Mouse (Mus musculus): ENCODE measurements around the gene Lyzl4. TPM values are rescaled to one million over a fixed set of nuclear protein-coding genes. Genes with fewer than 3 reads are reported as not detected.

The Lyzl4 gene
- polyA plus RNA-seq, 1 experiment from 2014 or later = 0.18 TPM

GRCm38 (mm10) chr9:121663467-121663866 lies 21.6 kb upstream of the Lyzl4 start:
- Histone ChIP-seq H3K36me3 (ENCODE audit: control insufficient read depth, insufficient read depth, low read length) (no peaks in the 10 kb centered on the region), H3K9ac (ENCODE audit: low read length) (no peak overlapping the region), H3K4me2 (ENCODE audit: low read length) (no peak overlapping the region), H3K27me3 (replicated peaks; ENCODE audit: control insufficient read depth, insufficient read depth, low read length) (no peaks in the 10 kb centered on the region), H3K27ac (ENCODE audit: low read depth, low read length) (no peak overlapping the region), H3K9me3 (replicated peaks; ENCODE audit: control insufficient read depth, low read length) (no peaks in the 10 kb centered on the region), H3K4me3 (ENCODE audit: low read depth, low read length) (no peak overlapping the region), H3K4me1 (ENCODE audit: control insufficient read depth, insufficient read depth, low read length) (peaks cover 11% of the 10 kb centered on the region; the same call in 1 of the 2 replicates)
- 82% methylated on average over 6 of the region's 6 CpGs for WGBS
- DNase-seq (ENCODE audit: low spot score) (no peak), ATAC-seq (no peak)

- H3K36me3 ChIP-seq (ENCODE audit: control insufficient read depth, insufficient read depth, low read length) = no peaks in the 10 kb centered on the region
- ATAC-seq (no peak), DNase-seq (ENCODE audit: low spot score) (no peak)
- WGBS = 84% methylated on average over 7 of the region's 7 CpGs
- H3K27ac ChIP-seq (ENCODE audit: low read depth, low read length) = no peak overlapping the region
- H3K4me2 ChIP-seq (ENCODE audit: low read length) = no peak overlapping the region
- no peaks in the 10 kb centered on the region for H3K4me1 ChIP-seq (ENCODE audit: control insufficient read depth, insufficient read depth, low read length)
- no peaks in the 10 kb centered on the region for H3K9me3 ChIP-seq (replicated peaks; ENCODE audit: control insufficient read depth, low read length)
- H3K9ac ChIP-seq (ENCODE audit: low read length) = no peak overlapping the region
- H3K27me3 ChIP-seq (replicated peaks; ENCODE audit: control insufficient read depth, insufficient read depth, low read length) = no peaks in the 10 kb centered on the region
- no peak overlapping the region for H3K4me3 ChIP-seq (ENCODE audit: low read depth, low read length)
These were observed 17.9 kb upstream of the Lyzl4 start for GRCm38 (mm10) chr9:121659791-121660190.

GRCm38 (mm10) chr9:121658248-121658647 lies 16.4 kb upstream of the Lyzl4 start:
- Histone ChIP-seq H3K27ac (ENCODE audit: low read depth, low read length) (no peak overlapping the region), H3K4me1 (ENCODE audit: control insufficient read depth, insufficient read depth, low read length) (no peaks in the 10 kb centered on the region), H3K4me3 (ENCODE audit: low read depth, low read length) (no peak overlapping the region), H3K36me3 (ENCODE audit: control insufficient read depth, insufficient read depth, low read length) (no peaks in the 10 kb centered on the region), H3K27me3 (replicated peaks; ENCODE audit: control insufficient read depth, insufficient read depth, low read length) (no peaks in the 10 kb centered on the region), H3K4me2 (ENCODE audit: low read length) (no peak overlapping the region), H3K9me3 (replicated peaks; ENCODE audit: control insufficient read depth, low read length) (no peaks in the 10 kb centered on the region), H3K9ac (ENCODE audit: low read length) (no peak overlapping the region)
- ATAC-seq = no peak
- DNase-seq (ENCODE audit: low spot score) = no peak
- WGBS = 87% methylated on average over 7 of the region's 7 CpGs

- H3K27ac ChIP-seq (ENCODE audit: low read depth, low read length) = no peak overlapping the region
- DNase-seq (ENCODE audit: low spot score) (no peak), ATAC-seq (no peak)
- 71% methylated on average over 13 of the region's 13 CpGs for WGBS
- no peak overlapping the region for H3K9ac ChIP-seq (ENCODE audit: low read length)
- no peaks in the 10 kb centered on the region for H3K36me3 ChIP-seq (ENCODE audit: control insufficient read depth, insufficient read depth, low read length)
- no peak overlapping the region for H3K4me2 ChIP-seq (ENCODE audit: low read length)
- H3K4me3 ChIP-seq (ENCODE audit: low read depth, low read length) = no peak overlapping the region
- no peaks in the 10 kb centered on the region for H3K9me3 ChIP-seq (replicated peaks; ENCODE audit: control insufficient read depth, low read length)
- no peaks in the 10 kb centered on the region for H3K27me3 ChIP-seq (replicated peaks; ENCODE audit: control insufficient read depth, insufficient read depth, low read length)
- no peaks in the 10 kb centered on the region for H3K4me1 ChIP-seq (ENCODE audit: control insufficient read depth, insufficient read depth, low read length)
These were observed 15.2 kb upstream of the Lyzl4 start for GRCm38 (mm10) chr9:121657143-121657542.

- ATAC-seq (no peak), DNase-seq (ENCODE audit: low spot score) (no peak)
- H3K9me3 ChIP-seq (replicated peaks; ENCODE audit: control insufficient read depth, low read length) = no peaks in the 10 kb centered on the region
- H3K27me3 ChIP-seq (replicated peaks; ENCODE audit: control insufficient read depth, insufficient read depth, low read length) = no peaks in the 10 kb centered on the region
- no peak overlapping the region for H3K4me3 ChIP-seq (ENCODE audit: low read depth, low read length)
- H3K4me1 ChIP-seq (ENCODE audit: control insufficient read depth, insufficient read depth, low read length) = no peaks in the 10 kb centered on the region
- H3K4me2 ChIP-seq (ENCODE audit: low read length) = no peak overlapping the region
- WGBS = 86% methylated on average over 5 of the region's 5 CpGs
- H3K36me3 ChIP-seq (ENCODE audit: control insufficient read depth, insufficient read depth, low read length) = no peaks in the 10 kb centered on the region
- no peak overlapping the region for H3K9ac ChIP-seq (ENCODE audit: low read length)
- H3K27ac ChIP-seq (ENCODE audit: low read depth, low read length) = no peak overlapping the region
These were observed 14.4 kb upstream of the Lyzl4 start for GRCm38 (mm10) chr9:121656322-121656721.

- Histone ChIP-seq H3K9me3 (replicated peaks; ENCODE audit: control insufficient read depth, low read length) (no peaks in the 10 kb centered on the region), H3K4me1 (ENCODE audit: control insufficient read depth, insufficient read depth, low read length) (no peaks in the 10 kb centered on the region), H3K4me3 (ENCODE audit: low read depth, low read length) (no peak overlapping the region), H3K4me2 (ENCODE audit: low read length) (no peak overlapping the region), H3K27ac (ENCODE audit: low read depth, low read length) (no peak overlapping the region), H3K36me3 (ENCODE audit: control insufficient read depth, insufficient read depth, low read length) (no peaks in the 10 kb centered on the region), H3K27me3 (replicated peaks; ENCODE audit: control insufficient read depth, insufficient read depth, low read length) (no peaks in the 10 kb centered on the region), H3K9ac (ENCODE audit: low read length) (no peak overlapping the region)
- DNase-seq (ENCODE audit: low spot score) (no peak), ATAC-seq (no peak)
- WGBS = 93% methylated on average over 10 of the region's 10 CpGs
These were observed 11.8 kb upstream of the Lyzl4 start for GRCm38 (mm10) chr9:121653668-121654067.

- DNase-seq (ENCODE audit: low spot score) = no peak
- H3K4me3 ChIP-seq (ENCODE audit: low read depth, low read length) = no peak overlapping the region
- peaks cover 4% of the 10 kb centered on the region for H3K4me1 ChIP-seq (ENCODE audit: control insufficient read depth, insufficient read depth, low read length)
- no peaks in the 10 kb centered on the region for H3K9me3 ChIP-seq (replicated peaks; ENCODE audit: control insufficient read depth, low read length)
- no peak overlapping the region for H3K4me2 ChIP-seq (ENCODE audit: low read length)
- WGBS = 84% methylated on average over 7 of the region's 7 CpGs
- ATAC-seq = no peak
- H3K27me3 ChIP-seq (replicated peaks; ENCODE audit: control insufficient read depth, insufficient read depth, low read length) = peaks cover 11% of the 10 kb centered on the region; the same call in 1 of the 2 replicates
- no peak overlapping the region for H3K9ac ChIP-seq (ENCODE audit: low read length)
- H3K27ac ChIP-seq (ENCODE audit: low read depth, low read length) = no peak overlapping the region
- H3K36me3 ChIP-seq (ENCODE audit: control insufficient read depth, insufficient read depth, low read length) = no peaks in the 10 kb centered on the region
These were observed 5.1 kb upstream of the Lyzl4 start for GRCm38 (mm10) chr9:121647026-121647425.

- WGBS = 77% methylated on average over 3 of the region's 3 CpGs
- peaks cover 7% of the 10 kb centered on the region for H3K4me1 ChIP-seq (ENCODE audit: control insufficient read depth, insufficient read depth, low read length)
- ATAC-seq (no peak), DNase-seq (ENCODE audit: low spot score) (no peak)
- H3K27ac ChIP-seq (ENCODE audit: low read depth, low read length) = no peak overlapping the region
- H3K9ac ChIP-seq (ENCODE audit: low read length) = no peak overlapping the region
- H3K9me3 ChIP-seq (replicated peaks; ENCODE audit: control insufficient read depth, low read length) = no peaks in the 10 kb centered on the region
- no peak overlapping the region for H3K4me2 ChIP-seq (ENCODE audit: low read length)
- H3K27me3 ChIP-seq (replicated peaks; ENCODE audit: control insufficient read depth, insufficient read depth, low read length) = peaks cover 21% of the 10 kb centered on the region
- no peak overlapping the region for H3K4me3 ChIP-seq (ENCODE audit: low read depth, low read length)
- no peaks in the 10 kb centered on the region for H3K36me3 ChIP-seq (ENCODE audit: control insufficient read depth, insufficient read depth, low read length)
These were observed 3.0 kb upstream of the Lyzl4 start for GRCm38 (mm10) chr9:121644855-121645254.

GRCm38 (mm10) chr9:121642401-121643181 lies 695 bp upstream of the Lyzl4 start, which contains the start of gene Vipr1:
Vipr1 (plus strand) TSS chr9:121642716.
- Histone ChIP-seq H3K9me3 (replicated peaks; ENCODE audit: control insufficient read depth, low read length) (no peaks in the 10 kb centered on the region), H3K4me1 (ENCODE audit: control insufficient read depth, insufficient read depth, low read length) (peaks cover 7% of the 10 kb centered on the region), H3K27ac (ENCODE audit: low read depth, low read length) (no peak within 1 kb of the TSS), H3K27me3 (replicated peaks; ENCODE audit: control insufficient read depth, insufficient read depth, low read length) (peaks cover 21% of the 10 kb centered on the region), H3K4me2 (ENCODE audit: low read length) (peak within 1 kb of the TSS; percentile 93), H3K4me3 (ENCODE audit: low read depth, low read length) (peak within 1 kb of the TSS; percentile 49), H3K9ac (ENCODE audit: low read length) (peak within 1 kb of the TSS; percentile 63), H3K36me3 (ENCODE audit: control insufficient read depth, insufficient read depth, low read length) (no peaks in the 10 kb centered on the region)
- peak; percentile 92 for ATAC-seq
- under 1% methylated on average over 73 of the region's 79 CpGs for WGBS
- DNase-seq (ENCODE audit: low spot score) = peak; percentile 80

Data from forebrain, embryonic 14.5 days (tissue).